Mouse (Mus musculus): ENCODE measurements around the gene Plekhh2.

Gene Plekhh2

GRCm38 (mm10) chr17:84511682-84512515 is at the start of gene Plekhh2:
Gene Plekhh2, plus strand, starts transcription at chr17:84511895.
- DNase-seq, result peak; percentile 88

GRCm38 (mm10) chr17:84465753-84466608 is 45.7 kb upstream of the Plekhh2 start, which contains the start of gene Thada:
Gene Thada, minus strand, starts transcription at chr17:84466205.
- peak; percentile 98 for DNase-seq

- DNase-seq, result peak; percentile 39
These were observed 37.4 kb upstream of the Plekhh2 start for GRCm38 (mm10) chr17:84474312-84474711.

GRCm38 (mm10) chr17:84477176-84477575 is 34.5 kb upstream of the Plekhh2 start:
- peak; percentile 67 for DNase-seq

GRCm38 (mm10) chr17:84478276-84478675 is 33.4 kb upstream of the Plekhh2 start:
- no peak for DNase-seq

GRCm38 (mm10) chr17:84480464-84481355 is 31.0 kb upstream of the Plekhh2 start:
- peak; percentile 72 for DNase-seq

- no peak for DNase-seq
These were observed 28.9 kb upstream of the Plekhh2 start for GRCm38 (mm10) chr17:84482831-84483230.

- no peak for DNase-seq
These were observed 27.9 kb upstream of the Plekhh2 start for GRCm38 (mm10) chr17:84483673-84484320.

GRCm38 (mm10) chr17:84487415-84487814 is 24.3 kb upstream of the Plekhh2 start:
- no peak for DNase-seq

GRCm38 (mm10) chr17:84492255-84492880 is 19.3 kb upstream of the Plekhh2 start:
- peak; percentile 60 for DNase-seq

GRCm38 (mm10) chr17:84497026-84497425 is 14.7 kb upstream of the Plekhh2 start:
- DNase-seq, result no peak

GRCm38 (mm10) chr17:84497559-84497958 is 14.1 kb upstream of the Plekhh2 start:
- DNase-seq, result no peak

GRCm38 (mm10) chr17:84497972-84498604 is 13.6 kb upstream of the Plekhh2 start:
- no peak for DNase-seq

- peak; percentile 49 for DNase-seq
These were observed 13.1 kb upstream of the Plekhh2 start for GRCm38 (mm10) chr17:84498639-84499038.

GRCm38 (mm10) chr17:84502341-84502740 is 9.4 kb upstream of the Plekhh2 start:
- DNase-seq, result no peak

GRCm38 (mm10) chr17:84505922-84506321 is 5.8 kb upstream of the Plekhh2 start:
- DNase-seq, result no peak

- DNase-seq, result no peak
These were observed 3.0 kb upstream of the Plekhh2 start for GRCm38 (mm10) chr17:84508736-84509135.

GRCm38 (mm10) chr17:84509176-84509575 is 2.5 kb upstream of the Plekhh2 start:
- no peak for DNase-seq

- peak; percentile 37 for DNase-seq
These were observed 1.3 kb upstream of the Plekhh2 start for GRCm38 (mm10) chr17:84510355-84510754.

- peak; percentile 13 for DNase-seq
These were observed 595 bp upstream of the Plekhh2 start for GRCm38 (mm10) chr17:84510961-84511639.

Measured in lung, postnatal 36 days (tissue).